Mouse (Mus musculus): ENCODE data around the gene Kcna1. TPM values are rescaled to one million over a fixed set of nuclear protein-coding genes. Genes with fewer than 3 reads are reported as not detected.

Kcna1 gene
- polyA plus RNA-seq, 1 experiment from 2014 or later: 2.5 TPM

DNA sequence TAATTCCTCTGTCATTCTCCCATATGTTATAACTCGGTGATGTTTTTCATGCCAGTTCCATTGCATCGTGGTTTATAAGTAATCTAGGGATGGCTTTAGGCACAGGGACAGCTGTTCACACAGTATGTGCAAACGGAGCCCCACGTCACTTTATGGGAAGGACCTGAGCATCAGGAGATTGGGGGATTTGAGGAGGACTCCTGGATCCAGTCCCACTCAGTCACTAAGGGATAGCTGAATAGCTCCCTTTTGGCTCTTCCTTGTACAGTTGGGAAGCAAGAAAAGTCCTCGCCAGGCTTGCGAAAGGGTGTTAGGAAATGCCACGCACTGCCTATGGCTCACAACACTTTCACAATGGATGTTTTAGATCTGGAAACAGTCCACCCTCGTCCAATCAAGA lies 51.8 kb downstream of the Kcna1 start:
- WGBS: 80% methylated on average over 8 of the region's 8 CpGs
- H3K9me3 ChIP-seq (replicated peaks): no peaks in the 10 kb centered on the region

DNA sequence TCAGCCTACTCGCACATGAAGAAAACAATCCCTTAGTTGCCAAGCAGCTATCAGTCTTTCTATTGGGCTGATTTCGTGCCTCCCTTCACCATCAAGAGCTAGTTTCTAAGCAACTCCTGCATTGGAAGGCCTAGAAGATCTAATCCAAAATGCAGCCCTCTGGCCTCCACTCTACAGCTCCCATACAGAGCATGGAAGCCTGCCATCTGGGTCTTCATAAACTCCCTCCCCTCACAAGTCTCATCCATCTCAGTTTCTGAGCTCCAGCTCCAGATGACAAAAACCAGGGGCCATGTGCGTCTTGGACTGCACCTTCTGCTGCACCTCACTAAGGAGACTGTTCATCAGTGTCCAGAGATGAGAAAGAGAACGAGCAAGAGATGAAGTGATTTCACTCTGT lies 52.8 kb downstream of the Kcna1 start:
- peaks cover 12% of the 10 kb centered on the region for H3K4me1 ChIP-seq
- H3K27ac ChIP-seq (replicated peaks): no peak overlapping the region
- no peaks in the 10 kb centered on the region for H3K36me3 ChIP-seq
- 88% methylated on average over 4 of the region's 4 CpGs for WGBS
- no peak for DNase-seq (ENCODE audit: low spot score)
- peaks cover 9% of the 10 kb centered on the region; the same call in 1 of the 2 replicates for H3K27me3 ChIP-seq (ENCODE audit: low read depth, poor library complexity, severe bottlenecking)
- no peak overlapping the region for H3K4me3 ChIP-seq
- no peaks in the 10 kb centered on the region for H3K9me3 ChIP-seq (replicated peaks)

More for the DNA sequence above, 51.8 kb downstream of the Kcna1 start:
- no peak for DNase-seq (ENCODE audit: low spot score)
- no peak overlapping the region for H3K27ac ChIP-seq (replicated peaks)
- no peaks in the 10 kb centered on the region for H3K36me3 ChIP-seq
- H3K4me3 ChIP-seq: no peak overlapping the region
- peaks cover 9% of the 10 kb centered on the region; the same call in 1 of the 2 replicates for H3K27me3 ChIP-seq (ENCODE audit: low read depth, poor library complexity, severe bottlenecking)
- peaks cover 12% of the 10 kb centered on the region for H3K4me1 ChIP-seq

Other genes starting within 250 kb of the Kcna1 start
- 3.7 and 5.1 TPM in 2 replicates for gene Kcna5, start 111.0 kb downstream of the Kcna1 start, polyA plus RNA-seq (2016; fragmentation: Nextera tagmentation; extraction: Ambion mirVana)
- gene Kcna6, start 94.3 kb upstream of the Kcna1 start, polyA plus RNA-seq (2016; fragmentation: Nextera tagmentation; extraction: Ambion mirVana): 3.4 and 4.9 TPM in 2 replicates
- 183 and 197 TPM in 2 replicates for gene Ndufa9, start 202.8 kb upstream of the Kcna1 start, polyA plus RNA-seq (2016; fragmentation: Nextera tagmentation; extraction: Ambion mirVana)
- 0.09 and 0.11 TPM in 2 replicates for gene Akap3, start 206.7 kb upstream of the Kcna1 start, polyA plus RNA-seq (2016; fragmentation: Nextera tagmentation; extraction: Ambion mirVana)

All from midbrain, embryonic 10.5 days (tissue).